Mouse (Mus musculus) midbrain, embryonic 13.5 days (tissue): ENCODE data around the gene E2f3. TPM values are rescaled to one million over a fixed set of nuclear protein-coding genes. Genes with fewer than 3 reads are reported as not detected.
A peak's percentile ranks its signal among the peaks of the same experiment; 100 is the strongest.

Source experiments
- ATAC-seq: fragments of 200-750 bp; cut with Nextera tagmentation; 2 replicates; pipeline ENCODE4 v1.8.0; 2017; ENCODE audit warnings: mild to moderate bottlenecking, moderate TSS enrichment, moderate library complexity
- H3K27ac ChIP-seq: fragments of 300-500 bp; sonication (generic); 2 replicates; pipeline ENCODE4 v1.5.1; 2015; ENCODE audit warnings: inconsistent platforms, mild to moderate bottlenecking, moderate library complexity
- H3K27me3 ChIP-seq: fragments of 300-500 bp; sonication (generic); 2 replicates; pipeline ENCODE4 v1.6.1; 2015; ENCODE audit warnings: mild to moderate bottlenecking, inconsistent platforms
- H3K36me3 ChIP-seq: fragments of 300-500 bp; sonication (generic); 2 replicates; pipeline ENCODE4 v1.6.1; 2015; ENCODE audit warnings: mild to moderate bottlenecking, inconsistent platforms
- H3K4me1 ChIP-seq: fragments of 300-500 bp; sonication (generic); replicated peaks from 2 replicates; pipeline ENCODE4 v1.6.1; 2015; ENCODE audit warnings: inconsistent platforms
- H3K4me2 ChIP-seq: fragments of 300-500 bp; sonication (generic); replicated peaks from 2 replicates; pipeline ENCODE4 v1.6.1; 2015; ENCODE audit warnings: moderate library complexity, mild to moderate bottlenecking, inconsistent platforms
- H3K4me3 ChIP-seq: fragments of 300-500 bp; sonication (generic); replicated peaks from 2 replicates; pipeline ENCODE4 v1.5.1; 2015; ENCODE audit warnings: mild to moderate bottlenecking, inconsistent platforms
- H3K9ac ChIP-seq: fragments of 300-500 bp; sonication (generic); replicated peaks from 2 replicates; pipeline ENCODE4 v1.6.1; 2015; ENCODE audit warnings: mild to moderate bottlenecking, inconsistent platforms
- H3K9me3 ChIP-seq: fragments of 300-500 bp; sonication (generic); 2 replicates; pipeline ENCODE4 v1.6.1; 2016; ENCODE audit warnings: mild to moderate bottlenecking, inconsistent platforms
- WGBS: fragments of 180-500 bp; shearing (Covaris S2); methylation state at CpG from one replicate; pipeline ENCODE4 v1.1.7; 2015; 5-methylcytosine and 5-hydroxymethylcytosine counted together
- polyA plus RNA-seq: library from polyadenylated mRNA; unstranded; fragments of >200 nt; fragmentation: Nextera tagmentation; extraction: Ambion mirVana; gene quantifications from 2 replicates; pipeline ENCODE4 v1.2.1, GENCODE M21; 2015

Gene E2f3
- polyA plus RNA-seq, 1 experiment from 2014 or later = 7.0 TPM

DNA sequence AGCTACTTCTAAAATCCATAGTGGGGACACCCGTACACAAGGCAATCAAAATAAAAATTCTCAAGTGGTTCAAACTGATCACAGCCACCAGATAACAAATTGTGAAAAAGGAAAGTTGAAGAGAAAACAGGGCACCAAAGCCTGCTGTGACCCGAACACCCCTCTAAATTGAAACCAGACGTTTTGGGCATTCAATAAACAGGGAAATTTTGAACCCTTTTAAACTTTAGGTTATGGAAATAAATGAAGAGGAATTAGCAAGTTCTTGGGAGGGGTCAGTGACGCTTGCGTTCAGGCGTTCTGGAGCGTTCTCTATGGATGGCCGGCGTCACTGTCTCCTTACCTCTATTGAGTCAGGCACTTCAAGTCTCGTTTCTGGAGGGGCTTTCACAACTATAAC lies 72.8 kb downstream of the E2f3 start:
- Histone ChIP-seq H3K4me1 (no peaks in the 10 kb centered on the region), H3K4me2 (no peak overlapping the region), H3K27me3 (no peaks in the 10 kb centered on the region), H3K36me3 (peaks cover 79% of the 10 kb centered on the region), H3K9ac (no peak overlapping the region), H3K9me3 (no peaks in the 10 kb centered on the region), H3K27ac (no peak overlapping the region), H3K4me3 (no peak overlapping the region)
- WGBS = 92% methylated on average over 10 of the region's 10 CpGs
- no peak for ATAC-seq

DNA sequence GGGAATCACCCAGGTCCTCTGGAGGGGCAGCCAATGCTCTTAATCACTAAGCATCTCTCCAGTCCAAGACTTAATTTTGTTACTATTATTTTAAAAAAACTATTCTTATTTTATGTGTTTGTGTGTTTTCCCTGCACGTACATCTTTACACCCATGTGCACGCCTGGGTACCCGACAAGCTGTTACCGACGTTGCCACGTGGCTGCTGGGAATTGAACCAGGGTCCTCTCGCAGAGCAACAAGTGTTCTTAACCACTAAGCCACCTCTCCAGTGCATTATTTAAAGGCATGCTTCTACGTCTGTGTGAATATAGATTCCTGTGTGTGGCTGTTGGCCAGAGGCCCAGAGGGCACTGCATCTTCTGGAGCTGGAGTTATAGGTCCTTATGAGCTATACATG lies 73.6 kb downstream of the E2f3 start:
- Histone ChIP-seq H3K4me1 (no peaks in the 10 kb centered on the region), H3K4me3 (no peak overlapping the region), H3K27ac (no peak overlapping the region), H3K36me3 (peaks cover 80% of the 10 kb centered on the region), H3K9me3 (no peaks in the 10 kb centered on the region), H3K9ac (no peak overlapping the region), H3K4me2 (no peak overlapping the region), H3K27me3 (no peaks in the 10 kb centered on the region)
- 97% methylated on average over 8 of the region's 8 CpGs for WGBS
- ATAC-seq = no peak

DNA sequence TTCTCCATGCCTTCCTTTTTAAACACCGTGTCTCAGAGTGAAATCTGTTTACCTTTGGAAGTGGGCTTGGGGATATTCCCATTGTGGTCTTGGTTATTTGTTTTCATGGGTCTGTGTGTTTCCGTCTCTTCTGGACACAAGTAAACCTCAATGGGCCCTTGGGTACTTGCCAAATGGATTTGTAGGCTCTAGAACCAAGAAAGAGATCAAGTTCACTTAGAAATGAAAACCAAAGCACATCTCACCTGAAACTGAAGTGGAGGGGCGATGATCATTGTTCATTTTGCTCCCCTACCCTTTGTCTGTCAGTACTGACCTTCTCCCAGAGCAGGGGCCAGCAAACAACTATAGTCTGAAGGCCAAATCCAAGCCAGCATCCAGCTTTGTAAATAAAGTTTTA lies 74.7 kb downstream of the E2f3 start:
- 98% methylated on average over 3 of the region's 3 CpGs for WGBS
- H3K36me3 ChIP-seq = peaks cover 80% of the 10 kb centered on the region
- H3K27ac ChIP-seq = no peak overlapping the region
- no peak overlapping the region for H3K9ac ChIP-seq
- no peak overlapping the region for H3K4me2 ChIP-seq
- H3K4me1 ChIP-seq = no peaks in the 10 kb centered on the region
- no peaks in the 10 kb centered on the region for H3K27me3 ChIP-seq
- no peak for ATAC-seq
- no peak overlapping the region for H3K4me3 ChIP-seq
- peaks cover 2% of the 10 kb centered on the region; the same call in 1 of the 2 replicates for H3K9me3 ChIP-seq

DNA sequence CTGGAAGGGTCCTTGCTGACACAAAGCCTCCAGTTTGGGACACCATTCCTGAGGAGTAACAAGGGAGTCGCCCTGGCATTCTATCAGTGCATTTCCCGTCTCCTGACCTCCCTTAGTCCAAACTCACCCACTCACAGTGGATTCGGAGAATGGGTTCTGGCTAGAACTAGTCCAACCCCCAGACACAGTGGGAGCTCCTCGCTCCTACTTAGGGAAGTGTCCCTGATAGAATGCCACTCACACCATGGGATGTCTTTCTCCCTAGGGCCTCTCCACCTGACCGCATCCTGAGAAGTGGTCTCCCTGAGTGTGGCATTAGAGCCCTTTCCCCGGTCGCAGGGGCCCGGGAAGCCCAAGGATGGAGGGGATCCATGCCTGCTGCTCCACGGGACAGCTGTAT lies 77.4 kb downstream of the E2f3 start:
- Histone ChIP-seq H3K27ac (no peak overlapping the region), H3K4me2 (no peak overlapping the region), H3K36me3 (peaks cover 85% of the 10 kb centered on the region), H3K9ac (no peak overlapping the region), H3K4me3 (no peak overlapping the region), H3K4me1 (no peaks in the 10 kb centered on the region), H3K9me3 (peaks cover 14% of the 10 kb centered on the region), H3K27me3 (no peaks in the 10 kb centered on the region)
- no peak for ATAC-seq
- 97% methylated on average over 9 of the region's 9 CpGs for WGBS

DNA sequence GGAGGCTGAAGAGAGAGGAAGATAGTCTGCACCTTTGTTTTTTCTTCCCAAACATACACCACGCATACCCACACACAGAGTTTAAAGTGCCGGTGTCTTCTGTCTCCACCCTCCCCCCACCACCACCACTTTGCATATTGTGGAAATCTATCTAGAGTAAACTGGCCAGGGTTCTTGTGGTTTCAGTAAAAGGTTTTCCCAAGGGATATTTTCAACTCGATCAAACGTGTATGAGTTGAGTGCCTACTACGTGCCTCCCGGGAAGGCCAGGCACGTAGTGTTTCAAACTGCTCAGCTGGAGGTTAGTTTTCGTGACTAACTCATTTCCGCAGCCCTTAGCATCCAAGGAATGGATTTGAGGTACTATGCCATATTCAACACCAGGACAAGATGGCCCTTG lies 77.9 kb downstream of the E2f3 start:
- no peaks in the 10 kb centered on the region for H3K27me3 ChIP-seq
- 96% methylated on average over 9 of the region's 9 CpGs for WGBS
- ATAC-seq = no peak
- H3K4me1 ChIP-seq = no peaks in the 10 kb centered on the region
- H3K36me3 ChIP-seq = peaks cover 84% of the 10 kb centered on the region
- H3K27ac ChIP-seq = no peak overlapping the region
- H3K9ac ChIP-seq = no peak overlapping the region
- H3K9me3 ChIP-seq = peaks cover 14% of the 10 kb centered on the region
- no peak overlapping the region for H3K4me3 ChIP-seq
- no peak overlapping the region for H3K4me2 ChIP-seq

DNA sequence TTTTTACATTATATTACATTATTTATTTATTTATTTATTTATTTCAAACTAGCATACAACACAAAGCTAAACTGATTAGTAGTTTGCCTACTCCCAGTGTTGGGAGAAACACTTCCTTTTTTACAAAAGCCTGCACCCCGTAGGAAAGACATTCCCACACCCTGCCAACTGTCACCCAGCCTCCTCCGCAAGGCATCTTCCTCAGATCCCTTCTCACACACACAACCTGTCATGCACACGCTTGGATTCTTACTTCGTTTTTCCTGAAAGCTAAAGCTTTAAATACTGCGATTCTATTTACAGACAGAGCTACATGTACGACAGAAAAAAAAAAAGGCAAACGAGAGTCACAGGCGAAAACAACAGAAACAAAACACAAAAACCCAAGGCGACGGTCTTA lies 79.1 kb downstream of the E2f3 start:
- Histone ChIP-seq H3K4me1 (no peaks in the 10 kb centered on the region), H3K4me3 (no peak overlapping the region), H3K36me3 (peaks cover 76% of the 10 kb centered on the region), H3K9ac (no peak overlapping the region), H3K9me3 (peaks cover 15% of the 10 kb centered on the region), H3K27me3 (no peaks in the 10 kb centered on the region), H3K4me2 (no peak overlapping the region), H3K27ac (no peak overlapping the region)
- ATAC-seq = no peak
- 97% methylated on average over 10 of the region's 10 CpGs for WGBS

DNA sequence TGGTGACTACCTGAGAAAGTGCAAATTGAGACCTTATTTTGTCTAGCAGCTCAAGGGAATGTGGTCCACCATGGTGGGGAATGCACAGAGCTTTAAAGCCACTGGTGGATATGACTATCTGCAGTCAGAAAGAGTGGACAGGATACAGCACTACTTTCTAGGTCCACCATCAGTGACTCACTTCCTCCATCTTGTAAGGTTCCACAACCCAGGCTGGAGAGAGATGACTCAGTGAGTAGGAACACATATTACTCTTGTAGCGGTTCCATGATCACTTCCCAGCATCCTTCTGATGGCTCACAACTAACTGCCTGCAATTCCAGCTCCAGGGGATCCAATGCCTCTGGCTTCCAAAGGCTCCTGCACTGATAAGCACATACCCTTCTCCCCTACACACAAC lies 82.5 kb downstream of the E2f3 start:
- no peak for ATAC-seq
- WGBS = 96% methylated on average over 1 of the region's 1 CpGs
- H3K27me3 ChIP-seq = no peaks in the 10 kb centered on the region
- H3K9ac ChIP-seq = no peak overlapping the region
- no peaks in the 10 kb centered on the region for H3K4me1 ChIP-seq
- peaks cover 21% of the 10 kb centered on the region for H3K9me3 ChIP-seq
- H3K36me3 ChIP-seq = peaks cover 45% of the 10 kb centered on the region
- H3K4me2 ChIP-seq = no peak overlapping the region
- H3K4me3 ChIP-seq = no peak overlapping the region
- no peak overlapping the region for H3K27ac ChIP-seq

DNA sequence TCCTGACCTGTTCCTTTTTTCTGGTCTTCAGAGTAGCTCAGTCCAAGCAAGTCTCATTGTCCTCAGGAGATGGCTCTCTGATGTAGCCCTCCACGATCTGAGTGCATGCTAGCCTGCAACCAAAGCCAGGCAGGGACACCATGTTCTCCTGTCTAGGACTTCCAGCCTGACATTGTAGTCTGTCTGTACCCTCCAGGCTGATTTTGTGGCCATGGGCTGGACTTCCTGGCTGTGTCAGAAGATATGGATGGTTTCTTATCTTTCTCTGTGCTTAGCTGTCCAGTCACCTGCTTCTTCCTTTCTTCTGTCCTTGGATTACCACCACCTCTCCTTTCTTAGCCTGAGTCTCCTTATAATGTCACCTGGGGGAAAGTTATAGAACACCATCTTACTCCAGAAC lies 83.2 kb downstream of the E2f3 start:
- no peak for ATAC-seq
- WGBS = 92% methylated on average over 1 of the region's 1 CpGs
- H3K36me3 ChIP-seq = peaks cover 38% of the 10 kb centered on the region

DNA sequence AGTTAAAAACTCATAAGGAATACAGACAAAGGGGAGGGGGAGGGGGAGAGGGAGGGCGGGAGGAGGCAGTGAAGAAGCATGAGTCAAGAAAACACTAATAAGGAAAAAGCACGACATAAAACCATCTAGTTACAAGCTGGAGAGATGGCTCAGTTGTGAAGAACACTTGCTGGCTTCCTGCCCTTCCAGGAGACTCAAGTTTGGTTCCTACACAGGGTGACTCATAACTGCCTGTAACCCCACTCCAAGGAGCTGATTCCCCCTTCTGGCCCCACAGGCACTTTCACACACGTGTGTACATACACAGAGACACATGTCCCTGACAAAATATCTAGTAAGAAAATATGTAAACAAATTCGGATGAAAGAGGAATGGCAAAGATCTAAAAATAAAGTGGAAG lies 84.2 kb downstream of the E2f3 start:
- Histone ChIP-seq H3K27me3 (no peaks in the 10 kb centered on the region), H3K27ac (no peak overlapping the region), H3K9ac (no peak overlapping the region), H3K4me3 (no peak overlapping the region), H3K36me3 (peaks cover 28% of the 10 kb centered on the region), H3K4me1 (no peaks in the 10 kb centered on the region), H3K9me3 (peaks cover 26% of the 10 kb centered on the region), H3K4me2 (no peak overlapping the region)
- WGBS = 88% methylated on average over 4 of the region's 4 CpGs
- no peak for ATAC-seq

More for the DNA sequence above, 83.2 kb downstream of the E2f3 start:
- no peak overlapping the region for H3K9ac ChIP-seq
- no peak overlapping the region for H3K4me3 ChIP-seq
- H3K27ac ChIP-seq = no peak overlapping the region
- no peaks in the 10 kb centered on the region for H3K4me1 ChIP-seq
- no peak overlapping the region for H3K4me2 ChIP-seq
- peaks cover 25% of the 10 kb centered on the region for H3K9me3 ChIP-seq
- H3K27me3 ChIP-seq = no peaks in the 10 kb centered on the region

DNA sequence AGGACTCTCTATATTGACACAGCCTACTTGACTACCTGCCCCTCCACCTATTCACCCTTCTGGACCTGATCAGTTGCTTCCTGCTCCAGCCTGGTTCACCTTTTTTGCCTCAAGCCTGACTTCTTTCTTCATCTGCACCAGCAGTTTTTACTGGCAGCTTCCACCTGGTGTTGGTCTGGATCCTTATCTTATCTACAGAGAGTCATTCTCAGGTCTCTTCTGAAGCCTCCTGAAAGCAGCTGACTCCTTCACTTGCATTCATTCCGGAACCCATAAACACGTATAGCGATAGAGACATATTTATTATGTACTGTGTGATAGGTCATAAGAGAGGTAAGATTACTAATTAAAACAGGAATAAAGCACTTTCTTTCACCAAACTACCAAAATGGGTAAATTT lies 119.1 kb downstream of the E2f3 start:
- WGBS = 93% methylated on average over 3 of the region's 3 CpGs
- Histone ChIP-seq H3K9me3 (no peaks in the 10 kb centered on the region), H3K9ac (no peak overlapping the region), H3K4me2 (no peak overlapping the region), H3K27me3 (no peaks in the 10 kb centered on the region), H3K4me3 (no peak overlapping the region), H3K27ac (no peak overlapping the region), H3K4me1 (no peaks in the 10 kb centered on the region), H3K36me3 (no peaks in the 10 kb centered on the region)
- no peak for ATAC-seq

DNA sequence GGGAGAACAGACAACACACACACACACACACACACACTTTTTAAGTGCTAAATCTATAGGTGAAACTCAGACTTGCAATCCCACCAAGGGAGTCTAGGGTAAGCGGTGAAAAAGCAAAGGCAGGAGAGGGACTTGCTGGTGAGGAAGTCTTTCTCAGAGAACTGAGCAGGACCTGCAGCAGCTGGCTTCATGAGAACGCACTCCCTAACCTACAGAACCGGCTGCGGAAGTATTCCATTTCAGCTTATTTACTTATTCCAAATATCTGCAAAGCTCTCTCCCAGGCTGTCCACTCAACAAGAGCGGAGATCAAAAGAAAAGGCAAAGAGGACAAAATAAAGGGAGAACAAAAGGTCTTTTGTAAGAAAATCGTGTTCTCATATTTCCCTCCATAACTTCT lies 121.5 kb downstream of the E2f3 start:
- Histone ChIP-seq H3K4me3 (no peak overlapping the region), H3K9ac (no peak overlapping the region), H3K4me1 (no peaks in the 10 kb centered on the region), H3K4me2 (no peak overlapping the region), H3K9me3 (no peaks in the 10 kb centered on the region), H3K27ac (no peak overlapping the region), H3K36me3 (no peaks in the 10 kb centered on the region), H3K27me3 (no peaks in the 10 kb centered on the region)
- ATAC-seq = no peak
- 56% methylated on average over 6 of the region's 6 CpGs for WGBS

DNA sequence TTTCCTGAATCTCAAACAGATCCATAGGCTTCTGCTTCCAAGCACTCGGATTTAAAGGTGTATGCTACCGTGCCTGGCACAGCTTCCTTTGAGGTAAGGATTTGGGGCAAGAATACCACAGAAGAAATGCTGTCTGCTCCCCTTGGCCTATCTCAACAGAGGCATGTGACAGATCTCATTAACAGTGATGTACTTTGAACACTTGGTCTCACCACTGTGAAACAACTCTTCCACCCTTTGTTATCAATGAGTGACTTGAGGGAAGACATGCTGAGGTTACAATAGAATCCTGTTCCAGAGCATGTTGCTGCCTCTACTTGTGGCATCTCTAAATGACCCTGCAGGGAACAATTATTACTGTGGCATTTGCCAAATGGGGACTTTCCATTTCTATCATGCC lies 125.8 kb downstream of the E2f3 start:
- Histone ChIP-seq H3K4me2 (no peak overlapping the region), H3K4me1 (no peaks in the 10 kb centered on the region), H3K27me3 (no peaks in the 10 kb centered on the region), H3K27ac (no peak overlapping the region), H3K36me3 (no peaks in the 10 kb centered on the region), H3K9ac (no peak overlapping the region), H3K9me3 (no peaks in the 10 kb centered on the region), H3K4me3 (no peak overlapping the region)
- no peak for ATAC-seq
- 67% methylated on average over 2 of the region's 2 CpGs for WGBS

DNA sequence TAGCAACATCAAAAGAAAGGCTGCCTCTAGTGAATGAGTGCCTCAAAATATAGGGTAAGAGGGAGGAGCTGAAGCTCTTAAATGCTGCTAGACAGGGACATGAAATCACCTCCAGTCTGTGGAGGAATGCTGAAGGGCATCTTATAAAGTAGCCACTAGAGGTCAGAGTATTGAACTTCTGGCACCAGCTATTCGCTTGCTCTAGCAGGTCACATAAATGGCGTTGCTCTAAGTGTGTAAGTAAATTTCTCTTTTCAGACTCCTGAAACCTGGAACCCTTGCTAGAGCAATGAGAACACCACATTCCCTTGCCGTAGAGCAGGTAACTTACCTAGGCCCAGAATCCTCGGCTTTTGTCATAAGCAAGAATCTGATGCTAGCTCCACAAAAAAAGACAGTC lies 128.4 kb downstream of the E2f3 start:
- Histone ChIP-seq H3K4me2 (no peak overlapping the region), H3K36me3 (no peaks in the 10 kb centered on the region), H3K4me1 (peaks cover 15% of the 10 kb centered on the region), H3K27me3 (no peaks in the 10 kb centered on the region), H3K9me3 (no peaks in the 10 kb centered on the region), H3K4me3 (no peak overlapping the region), H3K27ac (no peak overlapping the region), H3K9ac (no peak overlapping the region)
- WGBS = 19% methylated on average over 4 of the region's 4 CpGs
- ATAC-seq = peak; percentile 49; the same call in 1 of the 2 replicates
